Mouse (Mus musculus) small intestine, adult 2 months (tissue): ENCODE measurements around the gene Hmox2. TPM values are rescaled to one million over a fixed set of nuclear protein-coding genes. Genes with fewer than 3 reads are reported as not detected.
"Not testable (repeated sequence)": the region's sequence is repeated elsewhere in the genome, so short reads cannot be mapped to it uniquely, and the experiment has no call there.

ENCODE experiments used
- H3K27ac ChIP-seq: fragments of 200-500 bp; 2 replicates; pipeline ENCODE4 v1.5.1; 2012; ENCODE audit warnings: low read depth, low read length, control low read depth, inconsistent platforms; ENCODE audit not compliant: insufficient read depth
- H3K27me3 ChIP-seq: fragments of 200-500 bp; 2 replicates; pipeline ENCODE4 v1.6.1; 2012; ENCODE audit warnings: mild to moderate bottlenecking, moderate library complexity, low read length, inconsistent platforms; ENCODE audit not compliant: control insufficient read depth, insufficient read depth
- H3K36me3 ChIP-seq: fragments of 200-500 bp; 2 replicates; pipeline ENCODE4 v1.6.1; 2012; ENCODE audit warnings: mild to moderate bottlenecking, low read length, control low read depth, inconsistent platforms; ENCODE audit not compliant: control insufficient read depth, insufficient read depth
- H3K4me1 ChIP-seq: fragments of 200-500 bp; 2 replicates; pipeline ENCODE4 v1.6.1; 2012; ENCODE audit warnings: low read length, inconsistent platforms, mixed read lengths; ENCODE audit not compliant: control insufficient read depth, insufficient read depth, insufficient read length
- H3K4me3 ChIP-seq: fragments of 200-500 bp; 2 replicates; pipeline ENCODE4 v1.5.1; 2012; ENCODE audit warnings: low read depth, mild to moderate bottlenecking, control low read depth, inconsistent platforms, low read length, moderate library complexity
- CTCF ChIP-seq: fragments of 200-500 bp; IDR thresholded peaks from 2 replicates; pipeline ENCODE4 v1.5.1; 2012; ENCODE audit warnings: low read depth, mild to moderate bottlenecking, control low read depth, inconsistent platforms, low read length, moderate library complexity, mixed read lengths; ENCODE audit not compliant: insufficient replicate concordance, insufficient read length; ENCODE audit errors: extremely low read depth
- POLR2A ChIP-seq: fragments of 200-500 bp; IDR thresholded peaks from 2 replicates; pipeline ENCODE4 v1.6.1; 2012; ENCODE audit warnings: low read depth, mild to moderate bottlenecking, control low read depth, inconsistent platforms, low read length, moderate library complexity
- WGBS: fragments of 180-500 bp; shearing (Covaris S2); methylation state at CpG from one replicate; pipeline ENCODE4 v1.1.7; 2018; 5-methylcytosine and 5-hydroxymethylcytosine counted together
- polyA plus RNA-seq: library from polyadenylated mRNA; depleted of rRNA; stranded (reverse); fragments of >200 nt; gene quantifications from 2 replicates; pipeline ENCODE4 v1.2.3, GENCODE M21; 2012

The Hmox2 gene
- polyA plus RNA-seq, 1 experiment: 21.2 TPM

DNA sequence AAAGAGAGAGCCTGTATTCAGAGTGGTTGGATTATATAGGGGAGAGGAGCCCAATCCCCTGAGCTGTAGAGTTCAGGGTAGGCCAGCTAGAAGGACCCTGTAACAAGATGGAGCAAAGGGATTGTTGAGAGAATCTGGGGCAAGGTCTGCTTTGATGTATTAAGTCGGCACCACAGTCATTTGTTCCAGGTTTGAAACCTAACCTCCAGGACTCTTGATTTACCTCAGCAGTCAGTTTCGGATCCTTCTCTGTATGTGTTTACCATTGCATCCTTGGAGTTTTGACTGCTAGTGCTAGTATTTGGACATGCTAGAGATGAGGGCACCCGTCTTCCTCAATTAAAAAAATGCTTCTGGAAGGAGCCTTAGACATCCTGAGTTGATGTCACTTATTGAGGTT, 26.0 kb downstream of the Hmox2 start:
- H3K4me3 ChIP-seq: no peak overlapping the region
- H3K4me1 ChIP-seq: no peaks in the 10 kb centered on the region
- TF ChIP-seq CTCF: no peak
- TF ChIP-seq POLR2A: no peak
- no peaks in the 10 kb centered on the region for H3K27me3 ChIP-seq
- H3K27ac ChIP-seq: no peak overlapping the region
- no peaks in the 10 kb centered on the region for H3K36me3 ChIP-seq
- 86% methylated on average over 3 of the region's 3 CpGs for WGBS

DNA sequence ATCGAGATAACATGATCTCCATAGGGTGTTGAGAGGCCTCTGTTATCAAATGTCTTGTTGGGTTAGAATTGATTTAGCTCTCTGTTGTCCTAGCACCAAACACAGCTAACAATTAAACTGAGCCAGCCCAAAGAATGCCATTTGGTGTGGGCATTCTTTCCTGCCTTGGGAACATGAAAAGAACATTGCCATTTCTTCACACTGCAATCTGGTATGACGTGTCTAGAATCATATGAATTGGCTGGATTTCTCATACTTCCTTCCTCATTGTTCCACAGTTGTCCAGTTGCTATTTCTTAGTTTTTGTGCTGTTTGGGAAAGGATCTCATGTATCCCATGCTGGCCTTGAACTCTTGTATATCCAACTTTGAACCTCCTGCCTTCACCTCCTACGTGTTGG, 27.9 kb downstream of the Hmox2 start:
- H3K4me3 ChIP-seq: no peak overlapping the region
- H3K4me1 ChIP-seq: no peaks in the 10 kb centered on the region
- H3K36me3 ChIP-seq: no peaks in the 10 kb centered on the region
- H3K27ac ChIP-seq: no peak overlapping the region
- no peaks in the 10 kb centered on the region for H3K27me3 ChIP-seq
- 72% methylated on average over 3 of the region's 3 CpGs for WGBS
- TF ChIP-seq POLR2A: no peak
- no peak for TF ChIP-seq CTCF

- H3K27me3 ChIP-seq, H3K36me3 ChIP-seq, H3K4me1 ChIP-seq, H3K27ac ChIP-seq: not testable (repeated sequence)
- H3K4me3 ChIP-seq: peak overlapping the region; percentile 29
- 3% methylated on average over 40 of the region's 42 CpGs for WGBS
Observed at GRCm38 (mm10) chr16:4756660-4757335, 30.6 kb downstream of the Hmox2 start.

- no peak overlapping the region for H3K4me3 ChIP-seq
- 93% methylated on average over 4 of the region's 4 CpGs for WGBS
- peaks cover 28% of the 10 kb centered on the region for H3K36me3 ChIP-seq
- H3K27me3 ChIP-seq: no peaks in the 10 kb centered on the region
- no peak for TF ChIP-seq POLR2A
- H3K4me1 ChIP-seq: no peaks in the 10 kb centered on the region
- H3K27ac ChIP-seq: no peak overlapping the region
Observed at GRCm38 (mm10) chr16:4762437-4762836, 36.3 kb downstream of the Hmox2 start.

- Histone ChIP-seq H3K27me3 (no peaks in the 10 kb centered on the region), H3K36me3 (peaks cover 36% of the 10 kb centered on the region), H3K4me1 (no peaks in the 10 kb centered on the region), H3K4me3 (no peak overlapping the region), H3K27ac (no peak overlapping the region)
- no peak for TF ChIP-seq POLR2A
- TF ChIP-seq CTCF: no peak
- WGBS: 29% methylated on average over 2 of the region's 2 CpGs
Observed at GRCm38 (mm10) chr16:4763276-4763675, 37.1 kb downstream of the Hmox2 start.

- no peak overlapping the region for H3K27ac ChIP-seq
- TF ChIP-seq CTCF (no peak), POLR2A (no peak)
- H3K4me3 ChIP-seq: no peak overlapping the region
- WGBS: 75% methylated on average over 2 of the region's 2 CpGs
- peaks cover 61% of the 10 kb centered on the region for H3K36me3 ChIP-seq
- H3K27me3 ChIP-seq: no peaks in the 10 kb centered on the region
- no peaks in the 10 kb centered on the region; the same call in 1 of the 2 replicates for H3K4me1 ChIP-seq
Observed at GRCm38 (mm10) chr16:4765852-4766251, 39.7 kb downstream of the Hmox2 start.

DNA sequence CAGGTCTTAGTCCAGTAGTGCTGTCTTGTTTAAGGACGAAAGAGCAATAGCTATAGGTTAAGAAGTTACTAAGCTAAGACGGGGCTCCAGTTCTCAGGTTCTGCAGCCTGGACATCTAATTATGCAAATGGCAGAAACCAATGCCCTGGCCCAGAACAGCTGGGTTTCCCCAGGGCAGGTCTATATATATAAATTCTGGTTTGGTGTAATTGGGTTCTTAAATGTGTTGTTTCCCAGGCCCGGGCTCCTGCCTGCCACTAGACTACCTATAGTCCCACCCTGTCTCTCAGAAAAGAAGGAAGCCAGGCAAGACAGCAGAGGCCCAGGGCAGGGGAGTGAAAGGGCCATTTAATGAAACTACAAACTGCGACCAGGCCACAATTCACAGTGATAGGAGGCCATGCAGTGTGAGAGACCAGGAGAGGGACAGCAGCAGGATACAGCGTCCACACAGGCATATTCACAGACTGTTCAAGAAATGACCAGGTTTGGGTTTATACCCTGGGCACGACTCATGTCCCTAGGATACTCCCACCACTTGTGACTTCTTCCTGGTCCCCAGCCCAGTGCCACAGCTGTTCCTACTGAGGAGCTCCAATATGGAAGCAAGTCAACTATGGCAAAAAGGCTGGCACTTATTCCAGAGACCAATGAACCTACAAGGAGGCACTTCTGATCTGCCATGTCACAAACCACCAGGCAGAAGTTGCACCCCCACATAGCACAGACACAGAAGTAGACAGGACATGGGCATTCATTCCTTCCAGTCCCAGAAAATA, 41.0 kb downstream of the Hmox2 start:
- peaks cover 61% of the 10 kb centered on the region for H3K36me3 ChIP-seq
- WGBS: 78% methylated on average over 6 of the region's 6 CpGs
- no peak for TF ChIP-seq POLR2A
- no peak for TF ChIP-seq CTCF

DNA sequence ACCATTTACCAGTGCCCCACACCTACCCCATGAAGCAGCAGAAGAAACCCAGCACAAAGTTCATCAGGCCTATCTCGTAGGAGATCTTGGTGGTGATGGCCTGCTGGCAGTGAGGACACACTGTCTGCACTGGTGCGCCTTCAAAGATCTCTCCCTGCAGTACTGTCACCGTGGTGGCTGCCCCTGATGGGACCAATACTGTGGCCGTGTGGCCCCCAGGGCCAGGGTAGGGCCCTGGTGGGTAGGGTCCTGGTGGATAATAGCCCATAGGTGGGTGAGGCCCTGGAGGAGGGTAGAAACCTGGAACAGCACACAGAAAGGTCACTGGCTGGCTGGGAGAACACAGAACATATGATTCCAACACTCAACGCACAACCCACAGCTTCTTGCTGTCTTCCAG, 42.6 kb downstream of the Hmox2 start:
- H3K4me1 ChIP-seq: peaks cover 7% of the 10 kb centered on the region; the same call in 1 of the 2 replicates
- WGBS: 89% methylated on average over 5 of the region's 5 CpGs
- no peak overlapping the region for H3K4me3 ChIP-seq
- no peaks in the 10 kb centered on the region for H3K27me3 ChIP-seq
- H3K36me3 ChIP-seq: peaks cover 59% of the 10 kb centered on the region
- TF ChIP-seq CTCF: no peak
- no peak for TF ChIP-seq POLR2A
- no peak overlapping the region for H3K27ac ChIP-seq

More for the DNA sequence above, 41.0 kb downstream of the Hmox2 start:
- Histone ChIP-seq H3K27me3 (no peaks in the 10 kb centered on the region), H3K27ac (no peak overlapping the region), H3K4me3 (no peak overlapping the region), H3K4me1 (no peaks in the 10 kb centered on the region; the same call in 1 of the 2 replicates)
